Mouse (Mus musculus) hindbrain, embryonic 12.5 days (tissue): Measurements from ENCODE around the gene Pate1. TPM values are rescaled to one million over a fixed set of nuclear protein-coding genes. Genes with fewer than 3 reads are reported as not detected.

ENCODE experiments used
- ATAC-seq: fragments of 200-750 bp; cut with Nextera tagmentation; 2 replicates; pipeline ENCODE4 v1.8.0; 2017; ENCODE audit warnings: moderate TSS enrichment; ENCODE audit not compliant: low FRiP score
- H3K27ac ChIP-seq: fragments of 300-500 bp; sonication (generic); 2 replicates; pipeline ENCODE4 v1.5.1; 2016; ENCODE audit warnings: mild to moderate bottlenecking
- H3K27me3 ChIP-seq: fragments of 300-500 bp; sonication (generic); 2 replicates; pipeline ENCODE4 v1.6.1; 2016; ENCODE audit warnings: mild to moderate bottlenecking
- H3K36me3 ChIP-seq: fragments of 300-500 bp; sonication (generic); 2 replicates; pipeline ENCODE4 v1.6.1; 2016; ENCODE audit warnings: mild to moderate bottlenecking
- H3K4me1 ChIP-seq: fragments of 300-500 bp; sonication (generic); 2 replicates; pipeline ENCODE4 v1.6.1; 2016
- H3K4me2 ChIP-seq: fragments of 300-500 bp; sonication (generic); replicated peaks from 2 replicates; pipeline ENCODE4 v1.6.1; 2016; ENCODE audit warnings: mild to moderate bottlenecking
- H3K4me3 ChIP-seq: fragments of 300-500 bp; sonication (generic); 2 replicates; pipeline ENCODE4 v1.5.1; 2016; ENCODE audit warnings: mild to moderate bottlenecking
- H3K9ac ChIP-seq: fragments of 300-500 bp; sonication (generic); 2 replicates; pipeline ENCODE4 v1.6.1; 2016; ENCODE audit warnings: mild to moderate bottlenecking, moderate library complexity
- H3K9me3 ChIP-seq: fragments of 300-500 bp; sonication (generic); replicated peaks from 2 replicates; pipeline ENCODE4 v1.6.1; 2016; ENCODE audit warnings: mild to moderate bottlenecking
- WGBS: fragments of 180-500 bp; shearing (Covaris S2); methylation state at CpG from one replicate; pipeline ENCODE4 v1.1.7; 2016; 5-methylcytosine and 5-hydroxymethylcytosine counted together
- polyA plus RNA-seq: library from polyadenylated mRNA; unstranded; fragments of >200 nt; fragmentation: Nextera tagmentation; extraction: Ambion mirVana; gene quantifications from 2 replicates; pipeline ENCODE4 v1.2.1, GENCODE M21; 2016

Pate1 gene
- polyA plus RNA-seq, result 0.18 TPM in 1 of 2 replicates, not detected in the other

- Histone ChIP-seq H3K9me3 (no peaks in the 10 kb centered on the region), H3K4me2 (no peak within 1 kb of the TSS), H3K4me3 (no peak within 1 kb of the TSS), H3K9ac (no peak within 1 kb of the TSS), H3K4me1 (no peaks in the 10 kb centered on the region), H3K27me3 (no peaks in the 10 kb centered on the region), H3K27ac (no peak within 1 kb of the TSS), H3K36me3 (no peaks in the 10 kb centered on the region)
- 59% methylated on average over 1 of the region's 1 CpGs for WGBS
- ATAC-seq, result no peak
Observed at GRCm38 (mm10) chr9:35687013-35687412, at the start of gene Pate1. TSS of gene Pate1 (minus strand) at chr9:35687390.

DNA sequence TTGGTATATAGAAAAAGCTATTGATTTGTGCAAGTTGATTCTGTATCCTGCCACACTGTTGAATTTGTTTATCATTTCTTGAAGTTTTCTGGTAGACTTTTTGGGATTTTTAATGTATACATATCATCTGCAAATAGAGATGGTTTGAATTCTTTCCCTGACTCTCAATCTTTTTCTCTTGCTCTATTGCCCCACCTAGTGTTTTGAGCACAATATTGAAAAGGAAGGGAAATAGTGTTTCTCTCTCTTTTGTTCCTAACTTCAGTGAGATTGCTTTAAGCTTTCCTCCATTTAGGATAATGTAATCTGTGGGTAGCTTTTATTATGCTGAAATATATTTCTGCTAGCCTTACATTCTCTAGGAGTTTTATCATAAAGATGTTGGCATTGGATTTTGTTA lies 20.1 kb upstream of the Pate1 start:
- Histone ChIP-seq H3K9me3 (no peaks in the 10 kb centered on the region; the same call in 1 of the 2 replicates), H3K4me1 (no peaks in the 10 kb centered on the region), H3K27me3 (no peaks in the 10 kb centered on the region), H3K4me3 (no peak overlapping the region), H3K36me3 (no peaks in the 10 kb centered on the region), H3K9ac (no peak overlapping the region), H3K4me2 (no peak overlapping the region), H3K27ac (no peak overlapping the region)
- no peak for ATAC-seq

DNA sequence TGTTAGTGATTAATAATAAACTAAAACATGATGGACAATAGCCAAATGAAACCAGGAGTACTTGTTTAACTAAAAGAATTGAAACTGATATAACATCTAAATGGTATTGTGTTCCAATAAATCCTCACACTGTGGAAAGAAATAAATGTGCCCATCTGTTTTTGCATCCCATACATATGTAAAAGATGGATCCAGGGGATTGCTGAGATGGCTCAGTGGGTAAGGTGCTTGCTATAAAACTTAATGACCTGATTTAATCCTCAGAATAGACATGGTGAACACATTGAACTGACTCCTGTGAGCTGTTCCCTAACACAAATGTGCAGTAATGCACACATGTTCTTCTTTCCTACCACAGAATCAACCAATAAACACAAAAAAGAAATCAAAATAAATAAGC lies 4.7 kb upstream of the Pate1 start:
- Histone ChIP-seq H3K36me3 (no peaks in the 10 kb centered on the region), H3K4me1 (no peaks in the 10 kb centered on the region), H3K27ac (no peak overlapping the region), H3K9me3 (peaks cover 8% of the 10 kb centered on the region), H3K27me3 (no peaks in the 10 kb centered on the region), H3K4me2 (no peak overlapping the region), H3K9ac (no peak overlapping the region), H3K4me3 (no peak overlapping the region)
- ATAC-seq, result no peak

DNA sequence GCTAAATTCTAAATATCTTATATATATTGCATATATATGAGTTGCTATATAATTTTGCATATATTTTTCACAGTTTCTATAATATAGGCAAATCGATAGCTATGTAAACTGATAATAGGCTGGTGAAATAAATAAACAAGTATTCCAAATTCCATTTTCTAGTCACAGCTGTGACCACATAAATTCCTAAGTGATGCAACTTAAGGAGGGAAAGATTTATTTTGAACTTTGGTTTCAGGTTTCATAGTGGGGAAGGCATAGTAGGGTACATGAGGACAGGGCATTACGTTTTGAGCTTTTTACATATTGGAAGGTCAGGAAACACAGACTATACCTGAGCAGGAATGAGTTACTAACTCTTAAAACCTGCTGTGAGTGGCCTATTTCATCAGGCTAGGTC lies 13.6 kb downstream of the Pate1 start:
- no peak overlapping the region for H3K9ac ChIP-seq
- no peak overlapping the region for H3K27ac ChIP-seq
- no peaks in the 10 kb centered on the region for H3K4me1 ChIP-seq
- no peak overlapping the region for H3K4me2 ChIP-seq
- no peaks in the 10 kb centered on the region for H3K27me3 ChIP-seq
- H3K9me3 ChIP-seq, result 0 out of 2 replicates have a peak, but pooled peaks cover 3% of the 10 kb centered on the region
- no peaks in the 10 kb centered on the region for H3K36me3 ChIP-seq
- ATAC-seq, result no peak
- no peak overlapping the region for H3K4me3 ChIP-seq
- WGBS, result 82% methylated on average over 2 of the region's 2 CpGs

DNA sequence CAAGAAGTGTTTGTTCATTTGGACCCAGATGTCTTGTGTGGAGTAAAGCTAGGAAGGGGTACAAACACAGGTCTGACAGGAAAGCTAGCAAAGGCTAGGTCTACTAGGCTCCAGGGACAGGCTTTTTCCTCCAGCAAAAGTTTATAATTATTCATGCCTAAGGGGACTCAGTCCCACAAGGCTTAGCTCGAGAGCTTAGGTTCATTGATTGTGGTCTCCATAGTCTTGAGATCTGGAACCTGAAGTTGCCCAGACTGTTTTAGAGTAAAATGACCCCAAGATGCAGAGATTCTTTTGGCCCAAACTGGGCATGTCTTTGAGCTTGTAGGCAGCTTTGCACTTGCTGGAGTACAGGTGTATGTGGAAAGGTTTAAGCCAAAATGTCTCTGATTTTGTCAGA lies 39.1 kb downstream of the Pate1 start, which contains the start of gene Pate3:
TSS of gene Pate3 (minus strand) at position 101 of the 400 bp plus-strand sequence.
- Histone ChIP-seq H3K9ac (no peak within 1 kb of the TSS), H3K9me3 (peaks cover 8% of the 10 kb centered on the region; the same call in 1 of the 2 replicates), H3K4me1 (no peaks in the 10 kb centered on the region), H3K36me3 (no peaks in the 10 kb centered on the region), H3K4me2 (no peak within 1 kb of the TSS), H3K4me3 (no peak within 1 kb of the TSS), H3K27me3 (no peaks in the 10 kb centered on the region), H3K27ac (no peak within 1 kb of the TSS)
- WGBS, result 93% methylated on average over 1 of the region's 1 CpGs
- no peak for ATAC-seq

Other genes with a start within 250 kb of the Pate1 start
- gene Gm1113, start 169.1 kb downstream of the Pate1 start, polyA plus RNA-seq, result not detected in 2 replicates
- gene Ddx25, start 128.9 kb downstream of the Pate1 start, polyA plus RNA-seq, result 11.5 and 12.6 TPM in 2 replicates
- 16.3 and 16.7 TPM in 2 replicates for gene Pus3, start 128.8 kb downstream of the Pate1 start, polyA plus RNA-seq
- 2.0 and 2.3 TPM in 2 replicates for gene Pate2, start 117.1 kb downstream of the Pate1 start, polyA plus RNA-seq
- gene Hyls1, start 117.0 kb downstream of the Pate1 start, polyA plus RNA-seq, result 21.8 and 22.3 TPM in 2 replicates
- gene Pate4, start 75.4 kb downstream of the Pate1 start, polyA plus RNA-seq, result not detected in 2 replicates
- not detected in 2 replicates for gene Pate3, start 39.2 kb downstream of the Pate1 start, polyA plus RNA-seq
- gene Gm17677, start 53.7 kb upstream of the Pate1 start, polyA plus RNA-seq, result not detected in 2 replicates
- not detected in 2 replicates for gene Gm17727, start 90.7 kb upstream of the Pate1 start, polyA plus RNA-seq
- gene Gm27235, start 102.7 kb upstream of the Pate1 start, polyA plus RNA-seq, result not detected in 2 replicates
- gene D730048I06Rik, start 102.7 kb upstream of the Pate1 start, polyA plus RNA-seq, result not detected in 2 replicates
- not detected in 2 replicates for gene 9230110F15Rik, start 156.8 kb upstream of the Pate1 start, polyA plus RNA-seq
- gene 9230113P08Rik, start 221.0 kb upstream of the Pate1 start, polyA plus RNA-seq, result not detected in 2 replicates